Mouse (Mus musculus) adrenal gland, adult 18-20 months (tissue): ENCODE measurements around the gene Clcnka. TPM values are rescaled to one million over a fixed set of nuclear protein-coding genes. Genes with fewer than 3 reads are reported as not detected.

Experiments
- DNase-seq, 2 experiments: peaks; one replicate each; pipeline ENCODE4 v3.0.0; 2021 to 2022; ENCODE audit warnings: low spot score in 2 of 2
- microRNA-seq, 2 experiments: library from miRNA; unstranded; fragments of <30 nt; microRNA quantifications; one replicate each; pipeline ENCODE4 v1.2.0; 2021; ENCODE audit warnings: borderline number of aligned reads in 2 of 2
- total RNA-seq, 2 experiments: library from RNA; stranded (reverse); gene quantifications; 1 replicate in 1 of 2; 2 replicates in 1 of 2; pipeline ENCODE4 v1.2.3; 2021

The Clcnka gene
- total RNA-seq, 2 experiments from 2014 or later = not detected

- no peak for DNase-seq
These were observed 63.2 kb downstream of the Clcnka start for GRCm38 (mm10) chr4:141335263-141335796.

- no peak for DNase-seq
These were observed 63.8 kb downstream of the Clcnka start for GRCm38 (mm10) chr4:141334695-141335094.

Small RNAs within 50 kb of the gene (microRNA-seq; reads per million reads assigned to microRNA genes)
- 0 reads per million in 2 experiments for gene Gm25690

Other genes with a start within 250 kb of the Clcnka start
- gene Rsg1, start 184.8 kb downstream of the Clcnka start, total RNA-seq = 1 to 10 TPM in 1 of 2 experiments, under 1 TPM in 1; 0.93 to 1.4 TPM
- 10 to 100 TPM; 47.6 to 51.9 TPM for gene Arhgef19, start 159.2 kb downstream of the Clcnka start, total RNA-seq
- gene Epha2, start 97.5 kb downstream of the Clcnka start, total RNA-seq = 10 to 100 TPM; 12.0 to 18.1 TPM
- 1 to 10 TPM; 1.3 to 2.4 TPM for gene Fam131c, start 30.5 kb downstream of the Clcnka start, total RNA-seq
- gene Clcnkb, start 17.3 kb upstream of the Clcnka start, total RNA-seq = not detected
- gene Hspb7, start 22.1 kb upstream of the Clcnka start, total RNA-seq = under 1 TPM; 0.20 to 0.86 TPM
- under 1 TPM in 1 of 2 experiments, not detected in 1; 0.35 TPM for gene Srarp, start 37.4 kb upstream of the Clcnka start, total RNA-seq
- gene Zbtb17, start 45.9 kb upstream of the Clcnka start, total RNA-seq = 10 to 100 TPM; 18.6 to 20.5 TPM
- gene Spen, start 139.9 kb upstream of the Clcnka start, total RNA-seq = 10 to 100 TPM; 49.4 to 53.7 TPM
- gene Fblim1, start 207.4 kb upstream of the Clcnka start, total RNA-seq = 10 to 100 TPM in 1 of 2 experiments, 1 to 10 TPM in 1; 6.8 to 13.0 TPM
- gene Tmem82, start 219.9 kb upstream of the Clcnka start, total RNA-seq = 1 to 10 TPM; 1.1 to 2.8 TPM
- 10 to 100 TPM in 1 of 2 experiments, 1 to 10 TPM in 1; 3.5 to 10.3 TPM for gene Slc25a34, start 225.1 kb upstream of the Clcnka start, total RNA-seq